Mouse (Mus musculus): Measurements from ENCODE around the gene Erp27.
"Not testable (repeated sequence)": the region's sequence is repeated elsewhere in the genome, so short reads cannot be mapped to it uniquely, and the experiment has no call there.

Erp27 gene

DNA sequence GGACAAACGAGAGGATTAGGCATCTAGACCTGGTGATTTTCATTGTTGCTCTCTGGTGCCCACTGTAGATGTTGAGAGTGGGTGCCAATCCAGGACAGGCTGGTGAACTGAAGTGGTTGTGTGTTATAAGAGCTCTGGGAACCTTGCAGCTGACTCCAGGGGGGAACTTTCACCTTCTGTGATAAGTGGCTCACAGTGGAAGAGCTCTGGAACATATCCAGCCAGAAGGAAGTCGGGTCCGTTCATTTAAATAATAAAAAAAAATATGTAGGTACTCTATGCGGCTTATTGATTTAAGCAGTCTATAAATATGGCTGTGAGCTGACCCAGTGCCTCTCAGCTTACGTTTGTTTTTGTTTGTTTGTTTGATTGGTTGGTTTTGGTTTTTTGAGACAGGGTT, at the start of gene Erp27:
Erp27 (minus strand) TSS at position 101 of the 400 bp plus-strand sequence.
- no peak for DNase-seq (ENCODE audit: low read depth, low spot score)

DNA sequence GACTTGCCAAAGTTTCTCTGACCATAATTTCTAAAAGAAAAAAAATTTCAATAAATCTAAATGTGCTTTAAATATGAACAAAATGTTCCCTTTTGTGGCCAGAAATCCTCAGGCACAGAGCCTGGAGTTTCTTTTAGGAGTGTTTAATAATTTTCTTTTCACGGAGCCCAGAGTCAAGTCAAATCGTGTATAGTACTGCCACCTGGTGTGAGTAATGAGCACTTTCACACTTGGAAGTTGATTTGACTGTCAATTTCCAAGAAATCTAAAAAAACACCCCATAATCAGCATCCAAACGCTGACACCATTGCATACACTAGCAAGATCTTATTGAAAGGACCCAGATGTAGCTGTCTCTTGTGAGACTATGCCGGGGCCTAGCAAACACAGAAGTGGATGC, 46.9 kb upstream of the Erp27 start:
- DNase-seq (ENCODE audit: low read depth, low spot score), result not testable (repeated sequence)

DNA sequence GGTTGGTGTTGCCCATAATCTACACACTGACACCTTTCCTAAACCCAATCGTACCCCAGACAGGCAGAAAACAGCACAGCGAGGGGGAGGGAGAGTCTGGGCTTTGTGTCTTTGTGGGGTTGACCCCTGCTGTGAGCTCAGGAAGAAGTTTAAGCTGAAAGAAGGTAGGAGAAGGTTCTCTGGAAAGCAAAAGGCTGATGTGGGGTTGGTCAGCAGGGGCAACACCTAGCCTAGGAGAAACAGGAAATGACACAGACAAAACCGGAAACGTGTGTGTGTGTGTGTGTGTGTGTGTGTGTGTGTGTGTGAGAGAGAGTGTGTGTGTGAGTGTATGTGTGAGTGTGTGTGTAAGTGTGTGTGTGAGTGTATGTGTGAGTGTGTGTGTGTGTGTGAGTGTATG, 45.5 kb upstream of the Erp27 start:
- DNase-seq (ENCODE audit: low read depth, low spot score), result no peak

DNA sequence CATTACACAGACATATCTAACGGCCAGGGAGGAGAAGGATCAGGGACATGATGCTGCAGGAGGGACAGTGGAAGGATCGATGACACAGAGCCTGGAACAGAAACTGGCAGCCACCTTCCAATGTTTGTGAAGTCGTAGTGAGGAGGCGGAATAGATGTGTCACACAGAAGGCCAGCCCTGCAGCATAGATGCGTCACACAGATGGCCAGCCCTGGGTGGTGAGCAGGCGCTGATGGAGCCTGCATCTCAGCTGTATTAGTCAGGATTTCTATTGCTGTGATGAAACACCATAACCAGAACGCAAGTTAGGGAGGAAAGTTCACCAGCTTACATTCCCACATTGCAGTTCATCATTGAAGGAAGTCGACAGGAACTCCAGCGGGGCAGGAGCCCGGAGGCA, 43.9 kb upstream of the Erp27 start:
- no peak for DNase-seq (ENCODE audit: low read depth, low spot score)

DNA sequence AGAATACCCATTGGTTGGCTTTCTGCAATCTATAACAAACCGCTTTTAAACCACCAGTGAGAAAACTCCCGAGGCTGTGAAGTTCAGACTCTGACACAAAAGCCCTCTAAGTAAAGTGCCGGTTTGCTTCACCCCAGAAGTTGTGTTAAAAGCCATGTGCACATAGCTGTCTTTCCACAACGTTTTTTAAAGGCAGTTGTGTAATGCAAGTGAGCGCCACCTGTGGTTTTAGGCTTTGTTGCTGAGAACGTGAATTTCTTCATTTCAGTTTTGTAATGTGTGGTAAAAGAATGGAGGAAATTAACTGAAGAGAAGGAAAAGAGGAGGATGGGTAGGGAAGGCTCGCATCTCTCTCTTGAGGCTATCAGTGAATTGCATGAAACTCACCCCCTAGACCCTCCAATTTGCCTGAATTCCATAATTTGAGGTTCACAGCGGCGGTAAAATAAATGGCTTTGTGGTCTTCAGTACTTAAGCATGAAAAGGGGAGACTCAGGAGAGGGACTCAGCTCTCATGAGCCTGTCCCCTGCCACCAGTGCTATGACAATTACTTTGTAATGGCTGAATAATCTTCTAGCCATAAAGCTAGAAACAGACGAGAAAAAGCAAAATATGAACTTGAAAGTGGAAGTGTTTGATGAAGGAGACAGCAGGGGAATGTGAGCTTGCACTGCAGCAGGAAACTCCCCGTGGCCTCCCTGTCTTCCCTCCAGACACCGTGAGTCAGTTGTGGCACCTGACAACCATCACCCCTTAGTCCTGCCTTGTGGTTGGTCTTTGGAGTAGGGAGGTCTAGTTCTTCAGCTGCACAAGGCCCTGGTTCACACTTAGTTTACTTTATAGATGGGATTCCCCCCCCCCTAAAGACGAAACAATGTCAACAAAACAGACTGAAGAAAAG, 42.9 kb upstream of the Erp27 start:
- no peak for DNase-seq (ENCODE audit: low read depth, low spot score)

DNA sequence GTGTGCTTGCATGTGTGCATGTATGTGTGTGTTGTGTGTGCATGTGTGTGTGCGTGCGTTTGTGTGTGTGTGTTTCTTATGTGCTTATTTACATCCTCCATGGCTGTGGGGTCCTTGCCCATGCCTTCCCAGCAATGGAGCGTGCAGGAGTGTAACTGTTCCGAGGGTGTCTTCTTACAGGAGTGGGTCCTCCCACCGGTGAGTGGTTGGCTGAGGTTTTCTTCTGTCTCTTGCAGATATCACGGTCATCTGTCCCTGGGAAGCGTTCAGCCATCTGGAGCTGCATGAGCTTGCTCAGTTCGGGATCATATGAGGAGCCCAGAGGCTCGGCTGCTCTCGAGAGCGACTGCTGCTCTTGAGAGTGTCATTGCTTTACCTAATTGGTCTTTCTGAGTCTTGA, 41.0 kb upstream of the Erp27 start:
- DNase-seq (ENCODE audit: low read depth, low spot score), result no peak

DNA sequence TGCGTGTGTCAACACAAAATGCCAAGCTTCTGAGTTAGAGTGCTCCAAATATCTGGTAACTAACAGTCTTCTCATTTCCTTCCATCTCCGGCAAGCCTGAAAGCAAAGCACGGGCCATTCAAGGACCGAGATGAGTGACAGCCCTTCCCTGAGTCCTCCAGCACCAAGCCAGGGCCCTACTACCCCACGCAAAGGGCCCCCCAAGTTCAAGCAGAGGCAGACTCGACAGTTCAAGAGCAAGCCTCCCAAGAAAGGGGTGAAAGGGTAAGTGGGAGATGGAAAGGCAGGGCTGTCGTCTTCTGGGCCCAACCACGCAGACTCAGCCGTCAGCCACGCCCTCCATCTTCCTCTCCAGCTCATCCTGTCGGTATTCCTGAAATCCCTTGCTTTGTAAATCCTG, 37.2 kb upstream of the Erp27 start:
- DNase-seq (ENCODE audit: low read depth, low spot score), result no peak

DNA sequence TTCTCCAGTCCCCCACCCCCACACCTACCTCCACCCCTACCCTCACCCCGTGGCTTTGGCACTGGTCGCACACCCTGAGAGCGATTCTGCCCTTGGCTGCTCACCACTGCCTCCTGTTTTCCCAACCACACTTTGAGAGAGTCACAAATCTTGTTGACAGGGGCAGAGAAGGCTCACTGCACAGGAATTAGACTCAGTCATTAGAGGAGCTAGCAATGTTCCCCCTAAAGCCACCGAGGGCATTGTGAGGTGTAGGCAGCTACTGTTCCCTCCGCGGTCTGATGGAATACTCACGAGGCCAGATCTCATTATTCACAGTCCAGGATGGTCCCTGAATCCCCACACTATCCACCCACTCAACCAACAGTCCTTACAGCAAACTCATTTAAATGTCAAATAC, 35.1 kb upstream of the Erp27 start:
- DNase-seq (ENCODE audit: low read depth, low spot score), result no peak

DNA sequence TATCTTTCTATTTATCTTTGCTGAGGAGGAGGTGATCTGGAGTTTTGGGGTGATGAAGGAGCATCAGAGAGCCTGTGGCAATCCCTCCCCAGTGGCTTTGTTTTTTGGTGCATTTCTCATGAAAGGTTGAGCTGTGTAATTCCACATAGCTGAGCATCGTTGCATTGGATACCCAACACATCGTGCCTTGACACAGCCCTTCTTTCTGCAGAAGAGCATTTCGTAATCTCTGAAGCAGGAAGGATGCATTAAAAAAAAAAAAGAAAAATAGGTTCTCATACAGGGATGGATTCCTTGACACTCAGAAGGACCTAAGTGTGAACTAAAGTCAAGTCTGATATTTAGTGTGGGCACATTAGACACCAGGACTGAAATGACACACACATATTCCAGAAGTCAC, 33.3 kb upstream of the Erp27 start:
- no peak for DNase-seq (ENCODE audit: low read depth, low spot score)

DNA sequence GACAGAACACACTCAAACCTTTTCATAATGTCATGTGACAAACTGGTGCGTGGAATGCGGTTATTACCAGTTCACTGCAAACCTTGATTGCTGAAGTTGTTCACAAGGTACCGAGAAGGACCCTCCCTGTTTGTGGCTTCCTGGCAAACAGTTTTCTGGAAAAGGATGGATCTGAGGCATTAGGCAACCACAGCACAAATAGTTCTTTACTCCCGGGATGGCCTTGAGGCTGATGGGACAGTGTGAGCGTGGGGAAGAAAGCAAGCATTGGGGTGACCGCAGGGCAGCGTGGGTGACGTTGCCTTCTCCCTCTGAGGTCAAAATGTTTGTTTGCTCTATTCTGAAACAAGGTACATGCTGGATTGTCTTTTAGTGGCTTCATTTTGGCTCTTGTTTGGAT, 32.7 kb upstream of the Erp27 start:
- DNase-seq (ENCODE audit: low read depth, low spot score), result no peak

DNA sequence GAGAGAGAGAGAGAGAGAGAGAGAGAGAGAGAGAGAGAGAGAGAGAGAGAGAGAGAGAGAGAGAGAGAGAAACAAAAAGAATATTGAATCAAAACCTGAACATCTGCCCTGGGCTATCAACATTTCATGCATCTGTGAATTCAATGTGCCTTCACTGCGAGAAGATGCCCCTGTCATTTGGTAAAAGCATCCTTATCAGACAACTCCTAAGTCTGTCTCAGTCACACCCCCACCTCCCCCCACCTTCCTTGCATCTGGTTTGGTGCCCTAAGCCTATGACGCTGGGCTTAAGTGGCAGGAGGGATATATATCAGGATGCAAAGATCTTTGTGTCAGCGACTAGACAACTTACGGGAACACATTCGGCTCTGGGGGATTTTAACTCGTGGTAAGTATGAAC, 32.2 kb upstream of the Erp27 start:
- no peak for DNase-seq (ENCODE audit: low read depth, low spot score)

DNA sequence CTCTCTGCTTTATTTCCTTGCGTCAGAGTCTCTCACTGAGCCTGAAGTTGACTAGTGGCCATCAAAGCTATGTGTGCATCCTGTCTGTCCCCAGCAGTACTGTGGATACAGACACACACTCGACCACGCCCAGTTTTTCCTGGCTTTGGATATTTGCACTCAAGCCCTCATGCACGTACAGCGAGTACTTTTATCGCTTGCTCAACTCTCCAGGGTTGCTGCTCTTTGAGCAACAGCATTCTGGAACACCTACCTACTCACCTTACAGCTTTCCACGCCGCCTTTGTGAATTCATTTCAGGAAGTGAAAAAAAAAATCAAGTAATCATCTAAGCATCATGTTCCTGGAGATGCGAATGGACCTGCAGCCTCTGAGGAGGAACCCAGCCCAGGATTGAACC, 30.9 kb upstream of the Erp27 start:
- DNase-seq (ENCODE audit: low read depth, low spot score), result no peak

DNA sequence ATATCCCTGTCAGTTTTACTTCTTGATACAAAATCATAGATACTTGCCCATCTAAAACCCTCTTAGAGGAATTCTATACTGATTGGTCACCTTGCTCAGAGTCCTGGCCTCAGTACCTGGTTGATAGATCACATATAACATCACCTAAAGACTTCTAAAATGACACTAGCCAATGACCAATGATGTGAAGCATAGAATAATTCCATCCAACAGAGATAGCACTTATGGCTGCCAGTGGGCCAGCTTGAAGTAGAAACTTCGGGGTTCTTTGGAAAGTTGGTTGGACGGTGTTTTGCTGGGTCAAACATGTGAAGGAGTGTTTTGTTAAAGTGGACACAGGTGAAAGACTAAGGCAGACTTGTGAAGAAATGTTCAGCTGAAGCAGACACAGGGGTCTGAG, 28.2 kb upstream of the Erp27 start:
- DNase-seq (ENCODE audit: low read depth, low spot score), result no peak

DNA sequence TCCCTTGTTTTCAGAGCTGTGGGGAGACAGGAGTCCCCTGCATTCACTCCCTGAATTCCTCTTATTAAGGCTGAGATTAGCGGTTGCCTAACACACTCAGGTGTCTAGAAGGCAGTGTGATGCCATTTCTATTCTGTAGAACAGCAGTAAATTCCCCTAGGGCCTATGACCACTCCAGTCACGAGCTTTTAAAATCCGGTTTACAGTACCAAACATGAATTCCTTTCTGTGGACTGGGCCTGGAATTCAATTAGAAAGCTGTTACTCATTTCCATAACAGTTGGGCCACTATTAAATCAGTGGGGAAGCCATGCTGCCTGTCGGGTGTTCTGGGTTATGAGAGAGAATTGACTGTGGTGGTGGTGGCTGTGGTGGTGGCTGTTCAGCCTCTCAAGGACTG, 25.7 kb upstream of the Erp27 start:
- DNase-seq (ENCODE audit: low read depth, low spot score), result no peak

DNA sequence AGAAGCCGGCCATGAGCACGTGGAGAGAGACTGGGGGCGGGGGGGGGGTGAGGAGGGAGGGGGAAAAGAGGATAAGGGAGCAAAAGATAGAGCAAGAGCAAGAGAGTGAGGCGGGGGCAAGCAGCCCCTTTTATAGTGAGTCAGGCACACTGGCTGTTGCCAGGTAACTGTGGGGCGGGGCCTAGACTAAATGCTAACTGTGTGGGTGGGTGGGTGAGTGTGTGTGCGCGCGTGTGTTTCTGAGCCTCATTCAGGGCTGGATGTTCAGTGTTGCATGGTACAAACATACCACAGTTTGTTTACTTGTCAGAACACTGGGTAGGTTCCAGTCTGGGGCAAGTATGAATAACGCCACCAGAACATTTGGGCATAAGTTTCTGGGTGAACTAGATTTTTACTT, 25.0 kb upstream of the Erp27 start:
- no peak for DNase-seq (ENCODE audit: low read depth, low spot score)

DNA sequence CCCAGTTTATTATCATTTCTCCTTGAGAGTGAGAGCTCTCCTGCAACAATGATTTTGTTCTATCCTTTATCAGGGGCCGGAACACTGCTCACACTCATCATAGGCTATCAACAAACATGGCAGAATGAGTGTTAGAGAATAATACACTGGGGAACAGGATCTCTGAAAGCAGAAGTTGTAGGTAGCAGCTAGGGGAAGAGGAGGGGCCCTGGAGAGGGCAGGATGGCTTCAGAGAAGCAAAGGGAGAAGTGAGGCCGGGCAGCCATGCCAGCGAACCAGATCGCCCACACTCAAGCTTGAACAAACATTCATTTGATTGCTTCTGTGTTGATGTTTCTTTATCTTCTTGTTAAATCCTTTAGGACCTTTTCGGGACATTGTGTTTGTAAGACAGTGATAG, 24.3 kb upstream of the Erp27 start:
- no peak for DNase-seq (ENCODE audit: low read depth, low spot score)

DNA sequence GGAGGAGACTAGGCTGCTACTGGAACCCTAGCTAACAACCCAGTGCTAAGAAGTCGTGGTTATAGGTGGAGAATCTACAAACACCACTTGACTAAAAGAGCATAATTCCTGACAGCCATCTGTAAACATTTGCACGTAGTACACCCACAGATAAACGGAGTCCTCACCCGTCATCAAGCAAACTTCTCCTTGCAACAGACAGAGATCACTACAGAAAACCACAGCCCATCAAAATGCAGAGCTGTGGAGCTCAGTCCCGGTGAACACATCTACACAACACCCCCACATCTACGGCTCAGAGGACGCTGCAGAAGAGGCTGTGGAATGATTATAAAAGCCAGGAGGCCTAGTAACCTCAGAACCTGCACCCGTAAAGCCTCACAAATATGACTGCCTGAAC, 22.5 kb upstream of the Erp27 start:
- DNase-seq (ENCODE audit: low read depth, low spot score), result no peak

DNA sequence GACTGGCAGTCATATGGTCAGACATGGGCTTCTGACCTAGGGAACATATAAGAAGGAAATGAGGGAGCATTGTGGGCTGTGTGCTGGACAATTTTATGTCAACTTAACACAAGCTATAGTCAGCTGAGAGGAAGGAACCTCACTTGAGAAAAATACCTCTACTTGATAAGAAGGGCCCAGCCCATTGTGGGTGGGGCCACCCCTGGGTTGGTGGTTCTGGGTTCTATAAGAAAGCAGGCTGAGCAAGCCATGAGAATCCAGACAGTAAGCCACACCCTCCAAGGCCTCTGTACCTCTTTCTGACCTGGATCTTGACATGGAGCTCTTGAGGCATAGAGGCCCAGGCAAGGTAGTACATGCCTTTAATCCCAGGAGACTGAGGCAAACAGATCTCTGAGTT, 21.4 kb upstream of the Erp27 start:
- DNase-seq (ENCODE audit: low read depth, low spot score), result no peak

DNA sequence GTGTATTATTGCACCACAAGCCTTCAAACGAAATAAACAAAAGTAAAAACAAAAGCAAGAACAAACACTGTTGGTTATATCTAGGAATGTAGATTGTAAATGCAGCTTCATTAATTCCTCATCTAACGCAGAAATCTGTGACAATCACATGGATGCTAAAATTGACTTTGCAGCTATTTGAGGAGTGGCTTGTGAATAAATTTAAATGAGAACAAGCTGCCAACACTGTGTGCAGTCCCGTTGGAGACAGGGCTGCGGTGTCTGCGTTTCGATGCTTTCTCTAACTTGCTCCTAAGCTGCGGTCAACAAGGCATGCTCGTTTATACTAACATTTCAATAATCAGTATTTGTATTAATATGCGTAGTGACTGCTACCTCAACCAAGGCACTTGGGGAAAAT, 20.3 kb upstream of the Erp27 start:
- no peak for DNase-seq (ENCODE audit: low read depth, low spot score)

DNA sequence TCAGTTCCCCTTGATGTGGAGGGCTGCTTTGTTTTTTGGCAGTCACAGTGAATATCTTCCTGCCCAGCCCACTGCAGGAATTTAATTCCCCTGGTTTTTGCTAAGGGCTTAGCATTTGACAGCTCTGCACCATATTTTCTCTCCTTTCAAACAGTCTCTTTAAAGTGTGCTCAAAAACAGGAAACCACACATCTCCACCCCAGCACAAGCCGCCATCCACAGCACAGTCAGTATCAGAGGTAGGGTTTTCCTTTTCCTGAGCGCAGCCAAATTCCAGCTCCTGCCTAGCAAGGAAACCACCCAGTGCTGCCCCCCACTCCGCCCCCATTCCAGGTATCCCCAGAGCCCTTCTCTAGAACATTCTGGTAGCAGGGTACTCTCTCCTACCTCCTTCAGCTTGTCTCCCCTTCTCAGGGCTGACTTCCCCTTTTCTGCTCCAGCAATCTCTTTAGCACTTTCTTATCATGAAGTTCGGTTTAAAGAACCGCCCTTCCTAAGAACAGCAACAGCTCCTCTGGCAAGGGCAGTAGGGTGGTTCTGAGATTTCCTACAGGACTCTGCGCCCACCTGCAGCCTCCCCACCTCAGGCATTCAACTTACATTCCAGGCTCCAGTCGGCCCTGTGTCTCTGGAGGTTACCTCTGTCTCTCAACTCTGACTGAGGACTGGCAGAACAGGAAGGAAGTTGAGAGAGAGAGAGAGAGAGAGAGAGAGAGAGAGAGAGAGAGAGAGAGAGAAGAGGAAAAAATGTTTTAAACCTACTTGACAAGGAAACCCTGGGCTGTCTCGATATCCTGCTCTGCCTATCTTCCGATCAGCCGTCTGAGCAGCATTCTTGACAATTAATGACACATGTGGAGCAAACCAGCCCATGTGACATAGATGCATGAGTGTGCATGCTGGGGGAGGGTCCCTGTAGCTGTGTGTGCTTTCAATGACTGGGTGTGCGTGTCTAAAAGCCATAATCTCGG, 19.4 kb upstream of the Erp27 start, which contains the start of gene Arhgdib:
Arhgdib (minus strand) TSS at position 849 of the 971 bp plus-strand sequence.
- DNase-seq (ENCODE audit: low read depth, low spot score), result no peak

DNA sequence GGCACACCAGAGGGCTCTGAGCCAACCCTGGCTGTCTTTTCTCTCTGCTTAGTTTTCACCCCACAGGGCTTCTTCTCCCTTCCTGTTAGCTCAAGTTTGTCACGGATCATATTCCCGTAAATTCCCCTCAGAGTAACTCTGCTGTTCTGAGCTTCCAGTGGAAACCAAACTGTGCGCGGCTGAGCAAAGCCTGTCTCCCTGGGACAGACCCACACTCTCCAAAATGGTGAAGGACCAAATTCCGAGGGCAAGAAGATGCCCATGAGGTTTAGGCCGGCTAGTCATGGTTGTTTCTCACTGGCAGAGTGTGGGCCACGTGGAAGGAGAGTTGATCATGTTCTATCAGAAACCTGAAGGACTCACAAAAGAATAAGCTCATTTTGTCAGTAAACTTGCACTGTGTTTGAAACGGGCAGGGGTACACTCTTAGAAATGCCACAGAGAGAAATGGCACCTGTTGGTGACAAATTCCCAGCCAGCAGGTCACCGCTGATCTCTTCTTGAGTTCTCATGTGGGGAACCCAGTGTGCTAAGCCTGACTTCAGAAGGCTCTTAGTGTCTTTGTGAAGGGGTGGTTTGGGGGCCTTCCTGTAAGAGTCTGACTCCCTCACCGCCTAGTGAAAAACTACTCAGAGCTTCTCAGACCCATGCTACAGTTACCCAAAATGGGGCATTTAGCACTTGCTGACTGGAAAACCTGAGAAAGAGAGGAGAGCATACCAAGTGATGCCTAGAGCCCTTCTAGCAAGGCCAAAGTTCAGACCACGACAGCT, 18.4 kb upstream of the Erp27 start:
- no peak for DNase-seq (ENCODE audit: low read depth, low spot score)
